Mouse (Mus musculus): ENCODE data around the gene Itprip.

Gene Itprip

GRCm38 (mm10) chr19:47915251-47915650 is 3.8 kb downstream of the Itprip start:
- in situ Hi-C loops (cut with MboI): no loop called here

- in situ Hi-C loops (cut with MboI): no loop called here
These were observed 4.9 kb downstream of the Itprip start for GRCm38 (mm10) chr19:47914191-47914590.

GRCm38 (mm10) chr19:47913344-47913743 is 5.8 kb downstream of the Itprip start:
- in situ Hi-C loops (cut with MboI): no loop called here

- in situ Hi-C loops (cut with MboI): no loop called here
These were observed 8.3 kb downstream of the Itprip start for GRCm38 (mm10) chr19:47910751-47911150.

DNA sequence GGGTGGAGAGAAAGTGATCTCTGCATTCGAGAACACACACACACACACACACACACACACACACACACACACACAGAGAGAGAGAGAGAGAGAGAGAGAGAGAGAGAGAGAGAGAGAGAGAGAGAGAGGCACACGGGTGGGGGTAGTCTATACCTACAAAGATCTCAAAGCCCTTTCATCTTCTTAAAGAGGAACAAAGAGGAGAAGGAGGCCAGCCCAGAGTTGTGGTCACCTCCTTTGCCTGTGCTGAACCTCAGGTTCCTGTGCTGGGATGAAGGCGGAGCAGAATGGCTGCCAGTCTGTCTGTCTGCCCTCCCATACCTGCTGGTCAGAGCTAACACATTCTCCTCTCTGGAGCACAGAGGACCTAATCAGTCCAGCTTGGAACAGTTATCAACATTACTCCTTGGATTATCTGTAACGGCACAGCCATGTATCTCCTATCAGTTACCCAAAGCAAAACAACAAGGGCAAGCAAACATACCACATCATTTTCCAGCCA is 8.9 kb downstream of the Itprip start:
- in situ Hi-C loops (cut with MboI): no loop called here

DNA sequence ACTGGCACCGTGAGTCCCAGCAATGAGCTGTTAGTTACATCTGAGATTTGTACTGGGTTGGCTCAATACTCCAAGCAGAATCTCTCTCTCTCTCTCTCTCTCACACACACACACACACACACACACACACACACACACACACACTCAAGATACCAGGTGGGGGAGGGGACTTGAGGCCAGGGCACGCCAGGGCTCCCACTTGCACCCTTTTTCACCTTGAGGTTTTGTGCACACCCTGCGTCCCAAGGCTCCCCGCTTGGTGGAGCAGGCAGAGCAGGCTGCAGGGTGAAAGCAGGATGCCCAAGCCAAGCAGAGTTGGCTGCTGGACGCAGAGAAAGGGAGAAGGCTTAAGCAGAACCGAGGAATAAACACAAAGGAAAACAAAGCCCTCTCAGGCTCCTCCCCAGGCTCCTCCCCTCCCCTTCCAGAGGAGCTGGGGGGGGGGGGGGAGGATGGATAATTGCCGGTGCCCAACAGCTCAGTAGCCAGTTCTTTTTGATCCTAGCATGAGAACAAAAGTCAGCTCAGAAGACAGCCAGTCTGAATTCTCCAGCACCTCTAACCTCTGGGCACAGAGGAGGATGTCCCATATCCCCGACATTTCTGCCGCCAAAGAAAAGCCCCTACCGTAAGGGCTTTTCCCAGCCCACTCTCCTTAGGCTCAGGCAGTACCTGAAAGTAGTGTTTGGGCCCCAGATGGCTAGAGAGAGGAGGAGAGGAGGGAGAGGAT is 9.5 kb downstream of the Itprip start:
- in situ Hi-C loops (cut with MboI): no loop called here

DNA sequence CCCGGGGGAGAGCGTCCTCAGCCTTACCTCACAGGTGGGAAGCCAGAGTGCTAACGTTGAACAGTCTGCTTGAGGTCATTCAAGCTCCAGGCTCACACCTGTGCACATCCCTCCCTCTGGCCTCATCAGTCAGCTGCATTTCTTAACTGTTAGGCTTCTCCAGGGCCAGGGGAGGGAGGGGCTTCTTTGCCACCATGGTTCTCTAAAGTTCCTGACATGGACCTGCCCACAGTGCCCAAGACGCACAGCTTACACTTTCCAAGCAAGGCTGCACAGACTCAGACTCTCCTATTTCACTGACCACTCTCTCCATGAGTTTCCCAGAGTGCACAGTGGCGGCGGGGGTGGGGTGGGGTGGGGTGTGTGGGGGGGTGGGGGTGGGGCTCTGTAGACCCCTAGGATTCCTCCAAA is 10.1 kb downstream of the Itprip start:
- in situ Hi-C loops (cut with MboI): no loop called here

DNA sequence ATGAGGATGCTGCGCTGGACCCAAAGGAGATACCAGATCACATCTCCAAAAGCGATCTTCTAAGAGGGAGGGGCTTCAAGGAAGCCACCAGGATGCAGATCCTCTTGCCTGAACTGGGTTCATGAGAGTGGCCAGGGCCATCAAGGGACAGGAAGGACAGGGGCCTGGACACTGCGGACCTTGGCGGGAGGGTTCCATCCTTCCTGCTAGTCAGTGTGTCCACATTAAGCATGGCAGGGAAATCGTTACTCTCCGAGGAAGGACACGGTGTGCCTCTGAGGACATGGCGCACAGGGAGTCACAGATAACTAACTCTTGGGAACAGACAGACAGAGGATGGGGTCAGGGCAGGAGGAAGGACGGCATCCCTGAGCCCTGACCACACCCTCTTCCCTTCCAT is 11.5 kb downstream of the Itprip start:
- in situ Hi-C loops (cut with MboI): no loop called here

GRCm38 (mm10) chr19:47905603-47906002 is 13.5 kb downstream of the Itprip start:
- in situ Hi-C loops (cut with MboI): no loop called here

DNA sequence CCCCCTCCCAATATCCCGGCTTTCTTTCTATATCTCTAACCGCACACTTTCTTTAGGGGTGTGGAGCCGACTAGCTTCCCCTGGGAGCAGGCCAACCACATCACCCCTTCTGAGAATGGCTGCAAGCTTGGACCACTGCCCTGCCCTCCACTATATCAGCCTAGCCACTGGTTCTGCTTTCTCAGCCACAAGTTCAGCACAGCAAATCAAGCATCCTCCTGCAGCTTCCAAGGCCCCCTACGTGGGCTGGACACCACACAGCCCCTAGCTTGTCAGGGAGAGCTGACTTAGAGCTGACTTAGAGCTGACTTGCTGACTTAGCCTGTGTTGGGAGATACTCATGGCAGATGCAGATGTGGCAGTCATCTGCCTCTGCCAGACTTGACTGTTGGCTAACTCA is 14.0 kb downstream of the Itprip start:
- in situ Hi-C loops (cut with MboI): no loop called here

- in situ Hi-C loops (cut with MboI): no loop called here
These were observed 15.4 kb downstream of the Itprip start for GRCm38 (mm10) chr19:47903679-47904078.

DNA sequence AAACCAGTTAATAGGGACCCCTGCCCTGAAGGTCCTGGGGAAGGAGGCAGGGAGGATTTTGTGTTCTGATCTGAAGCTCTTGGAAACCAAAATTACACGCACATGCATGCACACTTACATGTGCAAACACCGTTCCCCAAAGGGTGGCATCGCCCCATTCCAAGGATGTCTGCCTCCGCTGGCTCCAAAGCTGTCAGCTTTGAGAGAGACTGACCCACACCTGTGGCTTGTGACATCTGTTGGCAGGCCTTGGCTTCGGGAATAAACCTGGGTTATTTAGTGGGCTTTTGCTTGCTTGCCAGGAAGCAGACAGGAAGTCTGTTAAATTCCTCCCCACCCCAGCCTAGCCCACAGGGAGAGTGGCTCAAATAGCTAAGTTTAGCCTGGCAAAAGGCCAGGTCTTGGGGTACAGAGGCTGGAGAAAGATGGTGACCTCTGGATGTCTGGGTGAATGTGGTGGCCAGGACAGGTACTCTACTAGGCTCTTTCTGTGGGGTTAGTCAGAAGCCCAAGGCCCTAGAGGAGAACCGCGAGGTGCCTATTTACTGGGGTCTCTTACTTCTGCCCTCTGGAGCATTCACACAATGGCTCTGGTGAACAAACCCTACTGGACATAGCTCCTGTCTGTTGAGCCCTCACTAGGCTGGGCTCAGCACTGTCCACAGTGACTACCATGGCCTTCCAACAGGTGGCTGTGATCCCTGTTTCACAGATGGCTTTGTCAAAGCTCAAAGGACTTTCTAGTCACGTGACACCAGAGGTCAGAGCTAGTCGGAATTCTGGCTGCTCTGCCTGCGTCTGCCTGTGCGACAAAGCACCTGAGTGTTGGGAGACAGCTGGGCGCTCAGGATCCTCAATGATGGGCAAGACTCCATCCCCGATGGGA is 16.5 kb downstream of the Itprip start:
- in situ Hi-C loops (cut with MboI): no loop called here

- in situ Hi-C loops (cut with MboI): no loop called here
These were observed 18.5 kb downstream of the Itprip start for GRCm38 (mm10) chr19:47900558-47900957.

- in situ Hi-C loops (cut with MboI): no loop called here
These were observed 19.1 kb downstream of the Itprip start for GRCm38 (mm10) chr19:47900012-47900411.

GRCm38 (mm10) chr19:47898472-47899079 is 20.5 kb downstream of the Itprip start:
- in situ Hi-C loops (cut with MboI): no loop called here

DNA sequence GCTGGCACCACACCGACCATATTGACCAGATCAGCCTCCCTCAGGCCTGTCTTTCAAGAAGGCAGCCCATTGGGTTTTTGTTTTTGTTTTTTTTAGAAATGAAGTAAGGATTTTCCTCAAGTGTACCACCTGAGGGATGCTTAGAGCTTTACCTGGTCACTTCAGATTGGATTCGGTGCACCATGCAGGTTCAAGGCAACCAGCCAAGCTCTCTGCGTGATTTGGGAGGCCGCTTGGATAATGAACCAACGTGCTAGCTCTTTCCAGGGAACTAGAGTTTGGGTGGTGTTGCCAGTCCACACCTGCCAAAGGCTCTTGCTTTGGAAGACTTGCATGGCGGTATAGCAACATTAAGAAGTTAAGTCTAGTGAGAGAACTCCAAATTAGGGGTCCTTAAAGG is 26.0 kb downstream of the Itprip start:
- in situ Hi-C loops (cut with MboI): no loop called here

- in situ Hi-C loops (cut with MboI): no loop called here
These were observed 27.4 kb downstream of the Itprip start for GRCm38 (mm10) chr19:47891562-47892312.

- in situ Hi-C loops (cut with MboI): no loop called here
These were observed 28.5 kb downstream of the Itprip start for GRCm38 (mm10) chr19:47890489-47891130.

DNA sequence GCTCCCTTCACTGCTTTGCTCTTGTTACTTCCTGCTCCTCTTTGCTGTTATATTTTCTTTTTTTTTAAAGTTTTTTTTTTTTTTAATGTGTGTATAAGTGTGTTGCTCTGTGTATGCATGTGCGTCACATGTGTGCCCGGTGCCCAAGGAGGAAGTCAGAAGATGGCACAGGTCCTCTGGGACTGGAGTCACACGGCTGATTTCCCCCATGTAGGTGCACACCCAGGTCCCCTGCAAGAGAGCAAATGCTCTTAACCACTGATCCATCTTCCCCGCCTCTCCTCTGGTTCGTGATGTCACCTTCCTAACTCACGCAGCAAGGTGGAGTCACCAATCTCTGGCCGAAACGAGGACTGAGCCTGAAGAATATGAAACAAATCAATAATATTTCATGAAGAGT is 31.1 kb downstream of the Itprip start:
- in situ Hi-C loops (cut with MboI): no loop called here

GRCm38 (mm10) chr19:47887417-47887816 is 31.7 kb downstream of the Itprip start:
- in situ Hi-C loops (cut with MboI): no loop called here

DNA sequence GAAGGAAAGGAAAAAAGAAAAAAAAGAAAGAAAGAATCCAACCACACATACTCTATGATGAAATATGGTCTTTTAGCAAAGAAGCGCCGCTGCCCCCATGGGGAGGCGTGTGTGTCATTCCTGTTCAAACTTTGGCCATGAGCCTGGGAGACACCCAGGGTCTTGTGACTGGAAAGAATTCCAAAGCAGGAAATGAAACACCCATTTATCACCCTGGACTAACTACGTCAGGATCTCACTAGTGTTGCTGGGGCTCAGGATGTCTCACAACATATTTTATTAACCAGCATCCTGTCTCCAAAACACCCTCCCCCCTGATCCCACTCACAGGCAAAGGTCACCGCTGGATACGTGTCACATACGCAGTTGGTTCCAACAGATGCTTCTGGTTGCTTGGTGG is 32.5 kb downstream of the Itprip start:
- in situ Hi-C loops (cut with MboI): no loop called here

Measured in mature B cell (primary cell).